Mouse (Mus musculus) cerebellum, adult 2 months (tissue): ENCODE data around the gene Lingo2.

Experiments used
- CTCF ChIP-seq: fragments of 200-500 bp; IDR thresholded peaks from 2 replicates; pipeline ENCODE4 v1.5.1; 2011; ENCODE audit warnings: low read depth, mild to moderate bottlenecking, control low read depth, low read length, moderate library complexity, borderline replicate concordance; ENCODE audit not compliant: insufficient read depth
- POLR2A ChIP-seq: fragments of 200-500 bp; IDR thresholded peaks from 2 replicates; pipeline ENCODE4 v1.6.1; 2011; ENCODE audit warnings: low read length, control low read depth, borderline replicate concordance; ENCODE audit not compliant: insufficient read depth

DNA sequence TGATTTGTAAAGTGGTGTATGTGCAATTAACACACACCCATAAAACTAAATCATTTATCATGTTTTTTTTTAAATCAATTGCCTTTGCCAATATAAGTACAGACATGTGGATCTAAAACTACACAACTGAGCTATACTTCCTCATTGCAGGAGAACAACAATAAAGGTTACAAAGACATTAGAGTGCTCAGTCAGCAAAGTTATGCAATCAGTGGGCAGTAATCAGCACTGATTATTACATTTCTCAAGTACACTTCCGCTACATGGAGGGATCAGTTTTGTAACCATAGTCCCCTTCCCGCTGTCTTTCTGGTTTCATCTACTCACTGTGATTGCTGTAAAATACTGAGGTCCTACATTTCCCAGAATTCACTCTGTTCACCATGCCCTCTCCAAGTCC, 912.8 kb downstream of the Lingo2 start:
- TF ChIP-seq POLR2A, result no peak
- TF ChIP-seq CTCF, result no peak
